ENCODE assay signal across 9 mouse cellular contexts in genomic region chrX:36534514-36534913, GRCm38 (mm10). TPM values are rescaled to one million over a fixed set of nuclear protein-coding genes. Genes with fewer than 3 reads are reported as not detected.
DNase-seq lines count a peak whose midpoint lies in the region; ATAC-seq and TF ChIP-seq lines count a peak whose summit lies in the region.
"Had no signal": no experiment of that assay in that cellular context is flagged by ENCODE, and none has a peak within 500 bp of the region (broad histone marks: within the 10 kb centered on the region; RNA-seq: fewer than 3 reads in every experiment).

No protein-coding gene starts in this region.

- peak; percentile 89 for DNase-seq in intestine, embryonic 14.5 days (ENCODE audit: low spot score)
- peak; percentile 71 for DNase-seq in cerebellum, adult 8-10 months
- peak; percentile 72 for DNase-seq in gastrocnemius, adult 2 months
- DNase-seq in kidney, postnatal 25 days: peak; percentile 59 to 79
- peak; percentile 38 to 67 for DNase-seq in lung, adult 18-20 months
- DNase-seq in retina, embryonic 14.5 days (ENCODE audit: low spot score): peak; percentile 75
- peak; percentile 54 to 61 for DNase-seq in thymus, postnatal 36 days

- no peak overlapping the region for H3K9ac ChIP-seq in intestine, embryonic 14.5 days (ENCODE audit: low read length)
- no peak overlapping the region for H3K9ac ChIP-seq in intestine, embryonic 15.5 days

- H3K4me1 ChIP-seq in intestine, embryonic 14.5 days (replicated peaks; ENCODE audit: control insufficient read depth, insufficient read depth, low read length): no peaks in the 10 kb centered on the region
- no peaks in the 10 kb centered on the region for H3K4me1 ChIP-seq in intestine, embryonic 15.5 days (replicated peaks)

- H3K4me2 ChIP-seq in intestine, embryonic 14.5 days (ENCODE audit: low read length): no peak overlapping the region
- no peak overlapping the region for H3K4me2 ChIP-seq in intestine, embryonic 15.5 days (replicated peaks)

- peak; percentile 82 for TF ChIP-seq CTCF in gastrocnemius, adult 2 months (IDR thresholded peaks at IDR 0.05)

- H3K27me3 ChIP-seq in intestine, embryonic 14.5 days (replicated peaks; ENCODE audit: control insufficient read depth, insufficient read depth, low read length): no peaks in the 10 kb centered on the region
- no peaks in the 10 kb centered on the region for H3K27me3 ChIP-seq in intestine, embryonic 15.5 days (replicated peaks)

- no peak overlapping the region for H3K27ac ChIP-seq in intestine, embryonic 14.5 days (ENCODE audit: low read depth)
- H3K27ac ChIP-seq in intestine, embryonic 15.5 days: no peak overlapping the region
- H3K27ac ChIP-seq in gastrocnemius, adult 2 months: no peak overlapping the region

- 9% methylated on average over 4 of the region's 4 CpGs for WGBS in intestine, embryonic 14.5 days
- 10% methylated on average over 4 of the region's 4 CpGs for WGBS in intestine, embryonic 15.5 days

- intact Hi-C loops in gastrocnemius, adult 2 months (cut with DNase I): loop anchor here (1.0 kb wide), 1 partner anchor 27 kb away; no protein-coding TSS in a partner anchor

- no peaks in the 10 kb centered on the region for H3K9me3 ChIP-seq in intestine, embryonic 14.5 days (ENCODE audit: control insufficient read depth, low read length)
- H3K9me3 ChIP-seq in intestine, embryonic 15.5 days: no peaks in the 10 kb centered on the region
- H3K9me3 ChIP-seq: megakaryocyte, embryonic 14.5 days had no signal

- no peak for ATAC-seq in intestine, embryonic 14.5 days (replicated peaks; ENCODE audit: low FRiP score, low TSS enrichment, low read depth)
- ATAC-seq in intestine, embryonic 15.5 days: no peak

- H3K4me3 ChIP-seq in intestine, embryonic 14.5 days (ENCODE audit: low read depth, low read length): no peak overlapping the region
- no peak overlapping the region for H3K4me3 ChIP-seq in intestine, embryonic 15.5 days (replicated peaks)
- H3K4me3 ChIP-seq in gastrocnemius, adult 2 months: no peak overlapping the region
- H3K4me3 ChIP-seq: megakaryocyte, embryonic 14.5 days had no signal

- H3K36me3 ChIP-seq in intestine, embryonic 14.5 days (ENCODE audit: control insufficient read depth, insufficient read depth, low read length): no peaks in the 10 kb centered on the region
- no peaks in the 10 kb centered on the region for H3K36me3 ChIP-seq in intestine, embryonic 15.5 days

RNA-seq across cellular contexts. Expression of gene Gm14569, which starts 42.9 kb away (rescaled TPM):
- polyA plus RNA-seq in intestine, embryonic 14.5 days (2014; fragmentation: Nextera tagmentation; extraction: Ambion mirVana): 0.04 TPM in 1 of 2 replicates, not detected in the other
- not detected in 2 replicates for polyA plus RNA-seq in intestine, embryonic 15.5 days (2015; fragmentation: Nextera tagmentation; extraction: Ambion mirVana)
- total RNA-seq in gastrocnemius, adult 2 months (2021): not detected
